Mouse (Mus musculus): ENCODE measurements at regions not wholly inside any gene's neighbourhood (a gene's known extent, or its start where the extent isn't known, plus 50 kb on each side); places are given as distances from the start of the nearest gene placed in this dataset.
"Not testable (repeated sequence)": the region's sequence is repeated elsewhere in the genome, so short reads cannot be mapped to it uniquely, and the experiment has no call there.

DNA sequence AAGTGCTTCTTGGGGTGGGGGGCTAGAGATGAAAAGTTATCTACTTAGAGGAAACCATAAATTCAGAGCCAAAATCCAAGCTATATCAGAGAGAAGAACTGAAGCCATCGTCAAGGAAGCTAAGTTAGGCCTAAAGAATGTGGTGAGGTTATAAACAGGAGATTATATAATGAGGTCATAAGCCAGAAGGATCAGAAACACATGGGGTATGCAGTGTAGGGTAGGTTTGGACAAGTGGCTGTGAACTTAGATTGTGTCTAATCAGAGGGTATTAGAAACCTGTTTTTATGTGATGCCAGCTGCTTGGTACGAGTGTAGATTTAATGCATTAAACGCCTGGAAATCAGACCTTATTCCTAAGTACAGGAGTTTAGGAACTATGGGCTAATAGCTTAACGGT, 154.8 kb upstream of the Mpdz start:
- H3K27ac ChIP-seq (ENCODE audit: low read length) = no peak overlapping the region
- H3K36me3 ChIP-seq (ENCODE audit: control insufficient read depth, insufficient read depth) = no peaks in the 10 kb centered on the region
- no peak for ATAC-seq
- H3K9ac ChIP-seq (replicated peaks; ENCODE audit: low read depth, low read length) = no peak overlapping the region
- WGBS = 77% methylated on average over 4 of the region's 4 CpGs
- H3K9me3 ChIP-seq (ENCODE audit: control insufficient read depth, low read length) = no peaks in the 10 kb centered on the region
- no peak overlapping the region for H3K4me2 ChIP-seq (ENCODE audit: low read length)
- no peaks in the 10 kb centered on the region for H3K4me1 ChIP-seq (replicated peaks; ENCODE audit: control insufficient read depth, insufficient read depth, low read length)
- no peaks in the 10 kb centered on the region for H3K27me3 ChIP-seq (replicated peaks; ENCODE audit: control insufficient read depth, insufficient read depth, low read length)
- H3K4me3 ChIP-seq (replicated peaks; ENCODE audit: low read length) = no peak overlapping the region

DNA sequence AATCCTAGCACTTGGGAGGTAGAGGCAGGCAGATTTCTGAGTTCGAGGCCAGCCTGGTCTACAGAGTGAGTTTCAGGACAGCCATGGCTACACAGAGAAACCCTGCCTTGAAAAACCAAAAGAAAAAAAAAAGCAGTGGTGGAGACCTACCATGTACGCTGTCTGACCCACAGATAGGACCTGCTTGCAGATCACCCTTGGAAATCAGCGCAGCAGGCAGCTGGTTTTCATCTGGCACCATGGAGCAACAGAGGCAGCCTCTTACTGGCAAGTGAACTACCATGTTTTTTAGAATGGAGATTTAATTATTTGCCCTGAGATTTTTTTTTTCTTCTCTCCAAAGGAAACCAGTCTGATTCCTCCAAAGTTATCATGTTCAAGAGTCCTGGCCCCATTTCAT, 150.8 kb upstream of the Mpdz start:
- H3K4me3 ChIP-seq (replicated peaks; ENCODE audit: low read length); H3K27ac ChIP-seq (ENCODE audit: low read length); H3K27me3 ChIP-seq (replicated peaks; ENCODE audit: control insufficient read depth, insufficient read depth, low read length); H3K9me3 ChIP-seq (ENCODE audit: control insufficient read depth, low read length); H3K36me3 ChIP-seq (ENCODE audit: control insufficient read depth, insufficient read depth); H3K4me1 ChIP-seq (replicated peaks; ENCODE audit: control insufficient read depth, insufficient read depth, low read length); ATAC-seq; H3K9ac ChIP-seq (replicated peaks; ENCODE audit: low read depth, low read length); H3K4me2 ChIP-seq (ENCODE audit: low read length): not testable (repeated sequence)
- WGBS = 96% methylated on average over 3 of the region's 3 CpGs

DNA sequence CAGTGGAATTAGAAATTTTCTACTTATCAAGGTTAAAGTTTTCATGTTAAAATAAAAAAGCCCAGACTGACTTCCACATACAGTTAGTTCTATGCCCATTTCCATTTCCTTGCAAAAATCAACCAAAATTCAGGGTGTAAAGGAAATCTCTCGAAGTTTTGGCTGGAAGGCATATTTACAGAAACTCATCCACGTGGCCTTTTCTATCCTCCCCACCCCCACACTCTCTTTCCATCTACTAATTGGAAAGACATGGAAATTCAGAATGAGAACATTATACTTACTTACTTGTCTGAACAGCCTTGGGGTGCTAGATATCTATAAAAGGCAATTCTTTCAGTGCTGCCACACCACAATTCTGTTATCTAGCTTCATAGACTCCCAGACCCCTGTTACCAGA, 139.9 kb upstream of the Mpdz start:
- Histone ChIP-seq H3K27me3 (replicated peaks; ENCODE audit: control insufficient read depth, insufficient read depth, low read length) (no peaks in the 10 kb centered on the region), H3K9me3 (ENCODE audit: control insufficient read depth, low read length) (no peaks in the 10 kb centered on the region), H3K4me1 (replicated peaks; ENCODE audit: control insufficient read depth, insufficient read depth, low read length) (peaks cover 24% of the 10 kb centered on the region), H3K4me2 (ENCODE audit: low read length) (no peak overlapping the region), H3K36me3 (ENCODE audit: control insufficient read depth, insufficient read depth) (no peaks in the 10 kb centered on the region), H3K27ac (ENCODE audit: low read length) (peak overlapping the region; percentile 44), H3K4me3 (replicated peaks; ENCODE audit: low read length) (no peak overlapping the region), H3K9ac (replicated peaks; ENCODE audit: low read depth, low read length) (no peak overlapping the region)
- no peak for ATAC-seq
- 41% methylated on average over 2 of the region's 2 CpGs for WGBS

DNA sequence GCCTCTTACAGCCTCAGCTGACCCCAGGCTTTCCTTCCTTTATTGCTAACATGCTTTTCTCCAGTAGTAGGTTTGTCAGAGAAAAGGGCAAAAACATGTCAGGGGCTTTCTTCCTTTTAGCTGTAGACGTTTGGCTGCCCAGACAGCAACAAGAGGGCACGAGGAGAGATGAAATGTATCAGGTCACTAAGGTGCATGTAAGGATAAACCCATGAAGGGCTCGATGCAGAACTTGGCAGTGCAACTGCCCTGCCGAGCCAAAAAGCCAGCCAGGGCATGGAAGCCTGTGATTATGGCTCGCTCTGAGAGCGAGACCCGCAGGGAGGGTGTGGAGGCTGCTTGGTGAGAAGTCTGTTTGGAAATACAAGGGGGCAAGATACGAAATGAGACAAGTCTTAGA, 137.9 kb upstream of the Mpdz start:
- peak overlapping the region; percentile 21; the same call in 1 of the 2 replicates for H3K27ac ChIP-seq (ENCODE audit: low read length)
- H3K4me1 ChIP-seq (replicated peaks; ENCODE audit: control insufficient read depth, insufficient read depth, low read length) = peaks cover 24% of the 10 kb centered on the region
- H3K36me3 ChIP-seq (ENCODE audit: control insufficient read depth, insufficient read depth) = no peaks in the 10 kb centered on the region
- H3K9ac ChIP-seq (replicated peaks; ENCODE audit: low read depth, low read length) = peak overlapping the region; percentile 22; the same call in 1 of the 2 replicates
- no peak overlapping the region for H3K4me3 ChIP-seq (replicated peaks; ENCODE audit: low read length)
- H3K27me3 ChIP-seq (replicated peaks; ENCODE audit: control insufficient read depth, insufficient read depth, low read length) = no peaks in the 10 kb centered on the region
- WGBS = 50% methylated on average over 8 of the region's 8 CpGs
- ATAC-seq = 0 out of 2 replicates have a peak, but pooled peaks have one; percentile 31
- no peaks in the 10 kb centered on the region for H3K9me3 ChIP-seq (ENCODE audit: control insufficient read depth, low read length)
- H3K4me2 ChIP-seq (ENCODE audit: low read length) = peak overlapping the region; percentile 22; the same call in 1 of the 2 replicates

DNA sequence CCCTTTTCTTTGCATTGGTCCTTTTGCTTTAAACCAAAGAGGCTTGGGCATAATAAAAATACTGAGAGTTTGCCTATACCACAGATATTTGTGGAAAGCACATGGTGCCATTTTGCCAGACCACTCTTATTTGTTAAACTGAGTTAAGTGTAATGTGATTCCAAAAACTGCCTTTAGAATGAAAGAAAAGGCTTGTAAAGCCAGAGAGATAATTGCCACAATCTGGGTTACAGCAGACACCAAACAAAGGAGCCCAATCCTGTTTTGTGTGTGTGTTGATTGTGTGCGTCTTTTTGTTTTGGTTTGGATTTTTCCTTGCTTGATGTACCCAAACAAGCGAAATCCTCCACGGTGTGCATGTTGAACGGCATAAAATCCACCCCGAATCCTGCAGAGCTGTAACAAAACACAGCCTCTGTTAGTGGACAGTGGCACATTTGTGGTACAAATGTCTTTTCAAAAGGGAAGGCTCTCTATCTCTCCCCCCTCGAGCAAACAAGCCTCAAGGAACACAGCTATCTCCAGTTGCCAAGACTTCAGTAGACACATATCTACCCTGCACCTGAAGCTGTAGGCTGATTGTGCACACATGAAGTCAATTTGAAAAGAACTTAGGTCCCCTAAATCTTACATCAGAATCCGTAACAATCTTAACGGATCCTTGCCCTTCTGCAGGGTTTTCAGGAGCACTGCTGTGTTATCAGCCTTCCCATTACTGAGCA, 136.9 kb upstream of the Mpdz start:
- peak; percentile 39 for ATAC-seq
- H3K27me3 ChIP-seq (replicated peaks; ENCODE audit: control insufficient read depth, insufficient read depth, low read length) = no peaks in the 10 kb centered on the region
- H3K27ac ChIP-seq (ENCODE audit: low read length) = peak overlapping the region; percentile 37
- peak overlapping the region; percentile 24; the same call in 1 of the 2 replicates for H3K4me2 ChIP-seq (ENCODE audit: low read length)
- peaks cover 24% of the 10 kb centered on the region for H3K4me1 ChIP-seq (replicated peaks; ENCODE audit: control insufficient read depth, insufficient read depth, low read length)
- H3K4me3 ChIP-seq (replicated peaks; ENCODE audit: low read length) = no peak overlapping the region
- no peaks in the 10 kb centered on the region for H3K9me3 ChIP-seq (ENCODE audit: control insufficient read depth, low read length)
- 15% methylated on average over 8 of the region's 8 CpGs for WGBS
- H3K9ac ChIP-seq (replicated peaks; ENCODE audit: low read depth, low read length) = peak overlapping the region; percentile 9
- H3K36me3 ChIP-seq (ENCODE audit: control insufficient read depth, insufficient read depth) = no peaks in the 10 kb centered on the region

DNA sequence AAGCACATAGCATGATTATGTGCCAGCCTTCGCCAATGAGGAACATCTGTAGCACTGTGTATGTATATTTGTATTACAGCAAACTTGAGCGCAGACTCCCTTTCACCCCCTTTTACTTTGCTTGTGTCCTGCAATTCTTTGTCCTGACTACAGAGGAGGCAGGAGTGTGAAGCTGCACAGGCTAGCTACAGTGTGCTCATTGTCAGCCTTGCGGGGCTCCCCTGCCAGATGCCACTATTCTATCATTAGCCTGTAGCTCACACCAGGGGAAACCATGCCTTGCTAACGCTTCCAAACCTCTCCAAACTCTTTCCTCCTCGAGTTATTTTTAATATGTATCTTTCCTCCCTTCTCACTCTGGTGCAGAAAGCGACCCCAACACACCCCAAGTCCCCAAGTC, 136.4 kb upstream of the Mpdz start:
- Histone ChIP-seq H3K36me3 (ENCODE audit: control insufficient read depth, insufficient read depth) (no peaks in the 10 kb centered on the region), H3K4me2 (ENCODE audit: low read length) (peak overlapping the region; percentile 24; the same call in 1 of the 2 replicates), H3K4me3 (replicated peaks; ENCODE audit: low read length) (no peak overlapping the region), H3K9ac (replicated peaks; ENCODE audit: low read depth, low read length) (peak overlapping the region; percentile 9), H3K27ac (ENCODE audit: low read length) (peak overlapping the region; percentile 37), H3K27me3 (replicated peaks; ENCODE audit: control insufficient read depth, insufficient read depth, low read length) (no peaks in the 10 kb centered on the region), H3K9me3 (ENCODE audit: control insufficient read depth, low read length) (no peaks in the 10 kb centered on the region), H3K4me1 (replicated peaks; ENCODE audit: control insufficient read depth, insufficient read depth, low read length) (peaks cover 24% of the 10 kb centered on the region)
- 16% methylated on average over 6 of the region's 6 CpGs for WGBS
- ATAC-seq = peak; percentile 93

DNA sequence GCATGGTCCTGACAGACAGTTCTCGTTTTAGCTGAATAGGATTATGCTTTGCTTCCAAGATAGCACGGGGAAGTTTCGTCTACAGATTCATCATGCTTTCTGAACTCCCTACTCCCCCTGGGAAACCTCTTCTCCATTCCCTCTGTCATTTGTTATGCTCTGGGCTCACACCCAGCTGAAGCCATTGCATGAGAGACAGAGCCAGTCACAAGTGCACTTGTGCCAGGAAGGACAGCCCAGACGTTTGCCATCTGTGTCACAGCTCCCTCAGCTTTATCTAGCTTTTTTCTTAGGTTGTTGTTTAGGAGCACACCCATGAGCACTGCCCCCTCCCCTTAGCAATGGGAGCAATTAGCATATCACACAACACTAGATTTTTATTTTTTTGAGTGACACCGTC, 131.2 kb upstream of the Mpdz start:
- Histone ChIP-seq H3K4me3 (replicated peaks; ENCODE audit: low read length) (no peak overlapping the region), H3K9me3 (ENCODE audit: control insufficient read depth, low read length) (no peaks in the 10 kb centered on the region), H3K4me2 (ENCODE audit: low read length) (0 out of 2 replicates have a peak overlapping the region, but pooled peaks have one; percentile 4), H3K4me1 (replicated peaks; ENCODE audit: control insufficient read depth, insufficient read depth, low read length) (peaks cover 20% of the 10 kb centered on the region), H3K27me3 (replicated peaks; ENCODE audit: control insufficient read depth, insufficient read depth, low read length) (no peaks in the 10 kb centered on the region), H3K27ac (ENCODE audit: low read length) (peak overlapping the region; percentile 61), H3K9ac (replicated peaks; ENCODE audit: low read depth, low read length) (no peak overlapping the region), H3K36me3 (ENCODE audit: control insufficient read depth, insufficient read depth) (no peaks in the 10 kb centered on the region)
- peak; percentile 95 for ATAC-seq
- WGBS = 23% methylated on average over 5 of the region's 5 CpGs

DNA sequence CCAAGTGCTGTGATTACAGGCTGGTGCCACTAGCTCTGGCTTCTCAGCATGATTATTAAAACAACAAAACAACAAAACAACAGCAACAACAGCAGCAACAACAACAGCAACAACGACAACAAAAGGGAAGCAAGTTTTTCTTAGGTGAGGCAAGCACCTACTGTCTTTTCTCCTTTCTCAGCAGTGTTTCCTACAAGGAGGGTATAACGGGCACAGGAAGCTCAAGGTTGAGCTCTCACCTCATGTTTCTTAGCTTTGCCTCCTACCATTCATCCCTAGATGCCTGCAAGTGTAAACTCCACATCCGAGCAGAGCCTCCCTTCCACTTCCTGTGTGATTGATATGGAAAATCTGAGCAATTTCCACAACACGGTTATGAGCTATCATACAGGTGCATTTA, 128.1 kb upstream of the Mpdz start:
- H3K9ac ChIP-seq (replicated peaks; ENCODE audit: low read depth, low read length) = no peak overlapping the region
- no peaks in the 10 kb centered on the region for H3K9me3 ChIP-seq (ENCODE audit: control insufficient read depth, low read length)
- ATAC-seq = no peak
- WGBS = 58% methylated on average over 4 of the region's 4 CpGs
- H3K27ac ChIP-seq (ENCODE audit: low read length) = no peak overlapping the region
- peaks cover 45% of the 10 kb centered on the region for H3K4me1 ChIP-seq (replicated peaks; ENCODE audit: control insufficient read depth, insufficient read depth, low read length)
- no peak overlapping the region for H3K4me2 ChIP-seq (ENCODE audit: low read length)
- H3K36me3 ChIP-seq (ENCODE audit: control insufficient read depth, insufficient read depth) = no peaks in the 10 kb centered on the region
- H3K27me3 ChIP-seq (replicated peaks; ENCODE audit: control insufficient read depth, insufficient read depth, low read length) = no peaks in the 10 kb centered on the region
- no peak overlapping the region for H3K4me3 ChIP-seq (replicated peaks; ENCODE audit: low read length)

DNA sequence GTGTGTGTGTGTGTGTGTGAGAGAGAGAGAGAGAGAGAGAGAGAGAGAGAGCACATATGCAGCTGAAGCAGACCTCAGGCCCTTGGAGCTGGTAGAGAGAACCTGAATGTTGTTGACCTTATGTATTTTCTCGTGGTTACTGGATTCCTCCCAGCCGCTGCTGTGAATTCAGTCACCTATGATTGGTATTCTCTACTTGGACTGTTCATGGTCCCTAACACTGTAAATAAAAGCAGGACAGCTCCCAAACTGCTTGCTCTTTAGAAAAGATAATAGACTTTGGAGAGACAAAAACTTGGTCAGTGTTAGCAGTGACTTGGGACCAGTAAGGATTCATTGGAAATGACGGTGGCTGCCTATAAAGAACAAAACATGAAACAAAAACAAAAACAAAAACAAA, 126.9 kb upstream of the Mpdz start:
- Histone ChIP-seq H3K4me2 (ENCODE audit: low read length) (no peak overlapping the region), H3K9ac (replicated peaks; ENCODE audit: low read depth, low read length) (no peak overlapping the region), H3K4me3 (replicated peaks; ENCODE audit: low read length) (no peak overlapping the region), H3K27me3 (replicated peaks; ENCODE audit: control insufficient read depth, insufficient read depth, low read length) (no peaks in the 10 kb centered on the region), H3K9me3 (ENCODE audit: control insufficient read depth, low read length) (no peaks in the 10 kb centered on the region), H3K27ac (ENCODE audit: low read length) (peak overlapping the region; percentile 37; the same call in 1 of the 2 replicates), H3K4me1 (replicated peaks; ENCODE audit: control insufficient read depth, insufficient read depth, low read length) (peaks cover 54% of the 10 kb centered on the region), H3K36me3 (ENCODE audit: control insufficient read depth, insufficient read depth) (no peaks in the 10 kb centered on the region)
- 54% methylated on average over 3 of the region's 3 CpGs for WGBS
- ATAC-seq = no peak
